Mouse (Mus musculus) right cerebral cortex, adult 2 months (tissue): Measurements from ENCODE around the gene Arhgef2.

Source experiments
- DNase-seq, 2 experiments: peaks; one replicate each; pipeline ENCODE4 v3.0.0; 2021 to 2022; ENCODE audit warnings: low spot score in 2 of 2

The Arhgef2 gene

DNA sequence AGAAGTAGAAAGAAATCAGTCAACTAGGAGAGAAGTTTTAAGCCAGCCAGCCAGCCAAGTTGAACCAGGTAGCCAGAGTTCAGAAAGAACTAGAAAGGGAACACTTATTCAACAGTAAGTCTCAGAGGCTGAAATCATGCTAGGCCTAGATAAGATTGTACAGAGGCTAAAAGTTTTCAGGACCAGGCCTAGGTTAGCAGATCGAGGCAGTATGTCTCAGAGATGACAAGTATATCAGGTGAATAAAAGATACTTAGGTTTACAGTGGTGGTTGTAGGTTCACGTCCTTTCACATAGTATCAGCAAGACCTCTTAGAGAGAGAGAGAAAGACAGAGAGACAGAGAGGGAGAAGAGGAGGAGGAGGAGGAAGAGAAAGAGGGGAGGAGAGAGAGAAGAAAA lies 78.0 kb downstream of the Arhgef2 start:
- DNase-seq = no peak

DNA sequence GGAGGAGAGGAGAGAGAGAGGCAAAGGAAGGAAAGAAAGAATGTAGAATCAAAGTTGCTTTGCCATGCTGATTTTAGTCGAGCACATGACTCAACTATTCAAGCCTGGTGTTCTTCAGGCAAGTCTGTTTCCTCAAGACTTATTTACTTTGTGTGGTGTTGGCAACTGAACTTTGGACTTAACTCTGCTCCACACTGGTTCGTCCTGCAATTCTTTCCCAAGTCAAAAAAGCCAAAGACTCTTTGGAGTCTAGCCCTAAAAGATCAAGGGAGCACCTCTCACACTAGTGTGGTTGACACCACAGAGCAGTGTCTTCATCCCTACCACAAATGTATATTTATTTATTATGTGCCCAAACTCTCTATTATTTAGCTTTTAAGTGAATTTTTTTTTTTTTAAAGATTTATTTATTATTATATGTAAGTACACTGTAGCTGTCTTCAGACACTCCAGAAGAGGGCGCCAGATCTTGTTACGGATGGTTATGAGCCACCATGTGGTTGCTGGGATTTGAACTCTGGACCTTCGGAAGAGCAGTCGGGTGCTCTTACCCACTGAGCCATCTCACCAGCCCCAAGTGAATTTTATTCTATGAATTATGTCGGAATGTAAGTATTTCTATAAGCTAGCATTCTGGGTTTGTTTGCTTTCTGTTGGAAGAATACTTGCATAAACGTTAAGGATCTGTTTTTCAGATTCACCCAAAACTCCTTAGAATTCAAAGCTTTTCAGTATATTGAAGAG lies 78.6 kb downstream of the Arhgef2 start:
- DNase-seq = no peak

DNA sequence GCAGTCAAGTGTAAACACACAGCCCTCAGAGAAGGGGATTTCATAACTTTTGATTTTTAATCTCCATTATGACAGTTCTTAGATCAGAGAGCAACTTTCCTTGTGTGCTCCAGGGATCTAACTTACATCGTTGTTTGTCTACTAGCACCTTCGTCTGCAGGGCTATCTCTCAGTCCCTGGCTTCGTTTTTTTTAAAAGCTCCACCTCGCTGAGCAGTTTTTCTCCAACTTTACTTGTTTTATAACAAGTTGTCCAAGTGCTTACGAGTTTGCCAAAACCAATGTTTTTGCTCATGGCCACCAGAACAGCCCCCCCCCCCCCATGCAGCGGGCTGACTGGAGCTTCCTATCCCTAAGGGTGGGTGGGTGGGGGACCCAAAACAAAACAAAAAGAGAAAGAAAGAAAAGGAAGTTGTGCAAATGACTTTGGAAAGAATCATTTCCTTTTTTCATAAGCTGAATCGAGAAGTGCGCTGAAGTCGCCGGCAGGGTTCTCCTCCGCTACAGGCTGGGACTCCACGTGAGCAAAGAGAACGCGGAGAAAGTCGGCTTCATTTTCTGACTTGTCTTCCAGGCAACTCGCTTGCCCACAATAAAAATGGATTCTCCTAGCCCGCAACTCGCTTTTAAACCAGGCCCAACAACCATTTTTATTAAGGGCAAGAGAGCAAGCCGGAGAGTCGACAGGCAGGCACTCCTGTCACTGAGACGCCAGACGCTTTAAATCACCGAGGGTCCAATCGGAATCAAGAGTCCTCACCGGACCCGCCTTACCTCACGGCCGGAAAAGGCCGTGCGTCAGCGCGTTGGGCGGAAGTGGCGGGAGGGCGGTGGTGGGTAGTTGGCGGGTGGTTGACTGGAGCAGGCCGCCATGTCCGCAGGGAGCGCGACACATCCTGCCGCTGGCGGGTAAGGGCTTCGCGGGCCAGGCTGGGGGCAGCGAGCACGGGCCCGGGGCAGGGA lies 79.5 kb downstream of the Arhgef2 start, which contains the start of gene Khdc4:
Gene Khdc4 (plus strand): TSS at position 824 of the 962 bp plus-strand sequence.
- DNase-seq = peak; percentile 95 to 97

DNA sequence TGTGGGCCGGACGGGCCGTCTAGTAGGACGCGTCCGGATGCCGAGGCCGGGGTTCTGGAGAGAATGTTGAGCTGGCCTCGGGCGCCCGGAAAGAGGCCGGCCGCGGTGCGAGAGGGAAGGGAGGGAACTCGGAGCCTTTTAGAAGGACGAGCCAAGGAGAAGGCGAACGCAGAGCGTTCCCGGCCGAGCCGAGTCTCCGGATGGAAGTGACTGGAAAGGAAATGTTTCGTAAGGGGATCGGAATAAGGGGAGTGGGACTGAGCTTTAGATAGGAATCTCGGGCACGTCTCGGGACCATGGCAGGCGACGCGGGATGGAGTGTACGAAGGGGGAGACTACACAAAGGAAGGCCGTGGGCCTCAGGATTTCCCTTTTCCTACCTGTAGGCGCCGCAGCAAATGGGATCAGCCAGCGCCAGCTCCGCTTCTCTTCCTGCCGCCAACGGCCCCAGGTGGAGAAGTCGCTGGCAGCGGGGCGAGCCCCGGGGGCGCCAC lies 80.2 kb downstream of the Arhgef2 start:
- peak in 1 of 2 experiments; percentile 45 for DNase-seq

DNA sequence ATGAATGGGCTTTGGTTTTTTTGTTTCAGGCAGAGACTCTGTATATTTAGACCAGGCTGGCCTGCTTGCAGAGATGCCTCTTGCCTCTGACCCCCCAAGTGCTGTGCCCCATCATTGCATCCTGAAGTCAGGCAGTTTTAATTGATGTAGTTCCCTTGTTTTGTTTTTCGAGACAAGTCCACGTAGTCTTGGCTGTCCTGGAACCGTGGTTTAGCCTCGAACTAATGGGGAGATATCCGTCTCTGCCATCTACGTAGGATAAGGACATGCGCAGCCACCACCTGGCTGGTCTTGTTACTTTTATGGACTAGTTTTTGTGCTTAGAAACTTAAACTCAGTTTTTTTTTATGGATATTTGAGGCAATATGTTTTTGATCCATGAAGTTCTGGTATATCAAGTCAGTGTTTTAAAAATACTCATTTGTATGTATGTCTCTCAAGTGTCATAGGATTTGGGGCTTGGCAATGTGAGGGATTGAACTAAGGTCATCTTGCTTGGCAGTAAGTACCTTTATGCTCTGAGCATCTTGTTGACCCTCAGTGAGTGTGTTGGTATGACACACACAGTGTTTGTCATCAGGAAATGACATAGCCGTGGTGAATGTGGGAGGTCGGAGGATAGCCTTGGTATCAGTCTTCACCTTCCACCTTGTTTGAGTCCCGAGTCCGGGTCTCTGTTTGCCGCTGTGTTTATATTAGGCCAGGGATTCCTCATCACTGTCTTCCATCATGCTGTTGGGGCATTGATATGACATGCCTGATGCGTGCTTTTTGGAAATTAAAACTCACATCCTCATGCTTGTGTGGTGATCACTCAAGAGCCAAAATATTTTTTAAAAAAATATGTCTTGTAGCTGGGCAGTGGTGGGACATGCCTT lies 81.2 kb downstream of the Arhgef2 start:
- no peak for DNase-seq

DNA sequence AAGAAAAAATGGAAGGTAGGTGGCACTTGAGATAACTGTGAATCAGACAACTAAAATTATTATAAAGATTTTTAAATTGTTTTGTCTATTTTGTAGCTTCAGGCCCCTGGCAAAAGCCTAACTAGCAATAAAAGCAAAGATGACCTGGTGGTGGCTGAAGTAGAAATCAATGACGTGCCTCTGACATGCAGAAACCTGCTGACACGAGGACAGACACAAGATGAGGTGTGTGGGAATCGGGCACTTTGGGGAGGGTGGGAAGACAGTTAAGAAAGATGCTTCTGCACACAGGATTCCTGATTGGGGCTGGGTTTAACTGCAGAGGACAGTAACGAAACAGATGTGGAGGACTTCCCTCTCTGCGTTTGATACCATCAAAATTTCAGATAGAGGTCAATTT lies 83.3 kb downstream of the Arhgef2 start:
- no peak for DNase-seq

DNA sequence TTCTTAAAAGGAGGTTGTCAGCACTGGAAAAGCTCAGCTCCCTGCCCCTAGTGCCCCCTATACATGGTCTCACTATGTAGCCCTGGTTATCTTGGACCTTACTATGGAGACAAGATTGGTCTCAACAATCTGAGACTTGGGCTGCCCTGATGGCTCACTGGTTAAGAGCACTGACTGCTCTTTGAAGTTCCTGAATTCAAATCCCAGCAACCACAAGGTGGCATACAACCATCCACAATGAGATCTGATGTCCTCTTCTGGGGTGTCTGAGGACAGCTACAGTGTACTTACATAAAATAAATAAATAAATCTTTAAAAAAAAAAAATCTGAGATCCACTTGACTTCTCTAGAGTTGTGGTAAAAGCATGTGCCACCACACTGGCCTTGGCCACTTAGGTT lies 89.8 kb downstream of the Arhgef2 start:
- DNase-seq = no peak
